Mouse (Mus musculus): Measurements from ENCODE around the gene Nkapd1.

DNA sequence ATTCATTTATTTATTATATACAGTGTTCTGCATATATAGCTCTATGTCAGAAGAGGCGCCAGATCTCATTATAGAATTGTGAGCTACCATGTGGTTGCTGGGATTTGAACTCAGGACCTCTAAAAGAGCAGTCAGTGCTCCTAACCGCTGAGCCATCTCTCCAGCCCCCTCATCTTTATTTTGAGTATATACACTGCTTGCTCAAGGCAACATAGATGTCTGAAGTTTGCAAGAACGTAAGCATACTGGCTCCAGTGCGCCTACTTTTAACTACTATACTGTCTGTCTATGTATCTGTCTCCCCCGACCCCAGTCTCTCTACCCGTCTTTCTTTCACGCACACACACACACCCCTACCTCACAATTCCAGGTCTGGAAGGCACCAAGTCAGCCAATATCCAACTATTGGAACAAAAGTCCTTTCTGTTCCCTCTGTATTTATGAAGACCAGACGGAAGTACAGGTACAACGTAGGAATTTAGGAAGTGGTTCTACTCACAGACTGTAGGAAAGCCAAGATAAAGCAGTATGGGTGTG lies 598 bp upstream of the Nkapd1 start:
- no peak for TF ChIP-seq SMC3 (IDR thresholded peaks at IDR 0.05; ENCODE audit: low read depth, low read length)
- no peak for TF ChIP-seq POLR2AphosphoS2 (IDR thresholded peaks at IDR 0.05; ENCODE audit: low read length)
- TF ChIP-seq CTCF (IDR thresholded peaks at IDR 0.05 in 2 of 3, conservative IDR thresholded peaks at IDR 0.05 in 1 of 3; ENCODE audit: control insufficient read depth in 1 of 3, insufficient read depth in 1 of 3, low read depth in 2 of 3, low read length in 3 of 3, poor library complexity in 1 of 3, severe bottlenecking in 1 of 3), result no peak
- TF ChIP-seq POLR2A (IDR thresholded peaks at IDR 0.05; ENCODE audit: control insufficient read depth in 1 of 2, insufficient read depth in 1 of 2, low read depth in 1 of 2, low read length in 2 of 2, poor library complexity in 1 of 2), result no peak
- TF ChIP-seq HCFC1 (IDR thresholded peaks at IDR 0.05; ENCODE audit: low read depth, low read length), result no peak
